Mouse (Mus musculus) brain, embryonic 14.5 days (tissue): ENCODE results near the gene Pafah1b1.

Source experiments
- CTCF ChIP-seq: fragments of 200-500 bp; IDR thresholded peaks from 2 replicates; pipeline ENCODE4 v1.5.1; 2012; ENCODE audit warnings: inconsistent platforms, mild to moderate bottlenecking, moderate library complexity, borderline replicate concordance; ENCODE audit not compliant: insufficient read depth, insufficient read length; ENCODE audit errors: extremely low read depth
- POLR2A ChIP-seq: fragments of 200-500 bp; IDR thresholded peaks from 2 replicates; pipeline ENCODE4 v1.6.1; 2012; ENCODE audit warnings: mild to moderate bottlenecking, inconsistent platforms, borderline replicate concordance; ENCODE audit not compliant: poor library complexity, insufficient read depth, insufficient read length, severe bottlenecking; ENCODE audit errors: extremely low read depth

DNA sequence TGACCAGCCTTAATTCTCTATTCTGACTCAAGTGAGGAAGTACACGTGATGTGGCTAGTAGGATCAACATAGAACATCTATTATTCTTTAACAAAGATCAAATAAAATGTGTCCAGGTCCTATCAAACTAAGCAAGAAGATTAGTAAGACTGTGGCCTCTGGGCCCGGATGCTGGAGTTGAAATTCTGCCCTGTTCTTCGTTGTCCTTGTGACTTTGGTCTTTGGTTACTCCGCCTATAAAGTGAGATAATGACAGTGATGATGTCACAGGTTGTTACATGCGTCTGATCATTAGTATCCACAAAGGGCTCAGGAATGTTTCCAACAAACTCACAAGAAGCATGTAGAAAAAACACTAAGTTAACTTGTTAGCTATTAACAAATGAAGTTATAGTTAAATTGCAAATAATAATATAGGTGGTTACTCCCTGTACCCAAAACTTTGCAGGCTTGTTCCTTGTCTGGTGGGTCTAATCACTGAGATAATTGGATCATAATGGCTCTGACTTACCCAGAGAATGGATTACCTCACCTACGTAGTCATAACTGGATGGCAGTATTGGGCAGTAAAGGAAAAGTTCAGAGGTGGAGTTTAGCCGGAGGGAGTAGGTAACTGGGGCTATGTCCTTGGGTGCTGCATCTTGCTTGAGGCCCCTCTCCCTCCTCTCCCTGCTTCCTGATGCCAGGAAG is 26.3 kb upstream of the Pafah1b1 start:
- TF ChIP-seq POLR2A (no peak), CTCF (no peak)
